Mouse (Mus musculus): Measurements from ENCODE around the gene Notch4. TPM values are rescaled to one million over a fixed set of nuclear protein-coding genes. Genes with fewer than 3 reads are reported as not detected.
A peak's percentile ranks its signal among the peaks of the same experiment; 100 is the strongest.

Notch4 gene
- total and polyA plus RNA-seq, 3 experiments = 0.25 TPM; not detected in 2

GRCm38 (mm10) chr17:34589206-34589605 is 25.1 kb downstream of the Notch4 start:
- in situ Hi-C loops (cut with MboI; ENCODE audit: low pct_ligation_motif_present, low pct_unique_long_range_greater_than_20kb, low sequenced_read_pairs) = no loop called here
- H3K4me2 ChIP-seq (ENCODE audit: insufficient read depth, low read depth, poor library complexity, severe bottlenecking) = peak overlapping the region; percentile 73
- dilution Hi-C loops (cut with MboI; ENCODE audit: extremely low pct_ligation_motif_present, extremely low pct_unique_long_range_greater_than_20kb, low sequenced_read_pairs) = no loop called here

GRCm38 (mm10) chr17:34589681-34590101 is 25.6 kb downstream of the Notch4 start, which contains the start of gene Gpsm3:
TSS of gene Gpsm3 (plus strand) at chr17:34589806.
- in situ Hi-C loops (cut with MboI; ENCODE audit: low pct_ligation_motif_present, low pct_unique_long_range_greater_than_20kb, low sequenced_read_pairs) (no loop called here), dilution Hi-C loops (cut with MboI; ENCODE audit: extremely low pct_ligation_motif_present, extremely low pct_unique_long_range_greater_than_20kb, low sequenced_read_pairs) (no loop called here)
- peak within 1 kb of the TSS; percentile 51 to 88 (median 82) for H3K4me3 ChIP-seq (replicated peaks in 1 of 3; ENCODE audit: low read depth in 2 of 3, low read length in 2 of 3, poor library complexity in 1 of 3)
- TF ChIP-seq E2F4 (IDR thresholded peaks at IDR 0.05; ENCODE audit: insufficient replicate concordance, low read depth, low read length) = no peak
- 0 out of 2 replicates have a peak, but pooled peaks have one; percentile 33 for TF ChIP-seq TBP (conservative IDR thresholded peaks at IDR 0.05; ENCODE audit: low read depth, low read length)
- peak; percentile 58; the same call in 1 of the 2 replicates for TF ChIP-seq NELFE (IDR thresholded peaks at IDR 0.05; ENCODE audit: low read depth, low read length)
- peak; percentile 24; the same call in 1 of the 2 replicates for TF ChIP-seq ETS1 (conservative IDR thresholded peaks at IDR 0.05; ENCODE audit: low read depth, low read length)
- peak; percentile 75 for TF ChIP-seq CHD2 (IDR thresholded peaks at IDR 0.05; ENCODE audit: low read length)
- TF ChIP-seq MEF2A (IDR thresholded peaks at IDR 0.05; ENCODE audit: borderline replicate concordance, low read depth, low read length) = no peak
- no peak for TF ChIP-seq USF1 (IDR thresholded peaks at IDR 0.05; ENCODE audit: low read depth, low read length)
- TF ChIP-seq POLR2AphosphoS2 (IDR thresholded peaks at IDR 0.05; ENCODE audit: low read depth, low read length) = no peak
- no peak for TF ChIP-seq MAFK (IDR thresholded peaks at IDR 0.05; ENCODE audit: insufficient replicate concordance, low read length)
- TF ChIP-seq KAT2A (IDR thresholded peaks at IDR 0.05; ENCODE audit: insufficient replicate concordance, low read length) = no peak
- peak; percentile 75 for TF ChIP-seq MAZ (IDR thresholded peaks at IDR 0.05; ENCODE audit: low read depth, low read length)
- peak; percentile 49; the same call in 1 of the 2 replicates for TF ChIP-seq IRF4 (IDR thresholded peaks at IDR 0.05; ENCODE audit: low read depth, low read length)
- no peak for TF ChIP-seq JUN (IDR thresholded peaks at IDR 0.05; ENCODE audit: insufficient read depth, low read depth, low read length)
- no peak for TF ChIP-seq MYC (IDR thresholded peaks at IDR 0.05; ENCODE audit: low read depth, low read length)
- TF ChIP-seq ELF1 (IDR thresholded peaks at IDR 0.05; ENCODE audit: low read depth, low read length) = peak; percentile 85
- TF ChIP-seq ZMIZ1 (IDR thresholded peaks at IDR 0.05; ENCODE audit: low read depth, low read length) = peak; percentile 59; the same call in 1 of the 2 replicates
- TF ChIP-seq EP300 (IDR thresholded peaks at IDR 0.05; ENCODE audit: low read length) = no peak
- no peak for TF ChIP-seq MAX (IDR thresholded peaks at IDR 0.05; ENCODE audit: low read length)
- no peak for TF ChIP-seq RAD21 (IDR thresholded peaks at IDR 0.05; ENCODE audit: low read depth, low read length)
- TF ChIP-seq HCFC1 (IDR thresholded peaks at IDR 0.05; ENCODE audit: low read depth, low read length) = peak; percentile 68
- no peak for TF ChIP-seq UBTF (IDR thresholded peaks at IDR 0.05; ENCODE audit: low read depth, low read length)
- TF ChIP-seq GABPA (IDR thresholded peaks at IDR 0.05; ENCODE audit: insufficient replicate concordance, low read depth, low read length) = no peak
- peak; percentile 65 for TF ChIP-seq POLR2A (IDR thresholded peaks at IDR 0.05; ENCODE audit: low read depth, low read length)
- TF ChIP-seq ZC3H11A (IDR thresholded peaks at IDR 0.05; ENCODE audit: low read depth, low read length) = no peak
- TF ChIP-seq PAX5 (IDR thresholded peaks at IDR 0.05; ENCODE audit: low read length) = no peak
- TF ChIP-seq CHD1 (IDR thresholded peaks at IDR 0.05; ENCODE audit: low read depth, low read length) = no peak
- no peak for TF ChIP-seq NRF1 (IDR thresholded peaks at IDR 0.05; ENCODE audit: low read depth, low read length)
- no peak for TF ChIP-seq SMC3 (IDR thresholded peaks at IDR 0.05; ENCODE audit: low read depth, low read length)
- TF ChIP-seq BHLHE40 (IDR thresholded peaks at IDR 0.05; ENCODE audit: low read depth, low read length) = no peak

More at GRCm38 (mm10) chr17:34589206-34589605, 25.1 kb downstream of the Notch4 start:
- peak overlapping the region; percentile 67 for H3K9ac ChIP-seq (ENCODE audit: insufficient read depth, low read depth)
- H3K79me2 ChIP-seq (replicated peaks; ENCODE audit: control insufficient read depth, extremely low read depth, insufficient read depth, poor library complexity, severe bottlenecking) = no peaks in the 10 kb centered on the region; the same call in 1 of the 2 replicates
- H3K27ac ChIP-seq (ENCODE audit: insufficient read depth, low read depth) = peak overlapping the region; percentile 7; the same call in 1 of the 2 replicates
- no peak for DNase-seq (ENCODE audit: extremely low read depth)
- no peaks in the 10 kb centered on the region for H3K27me3 ChIP-seq (replicated peaks)
- TF ChIP-seq KAT2A (IDR thresholded peaks at IDR 0.05; ENCODE audit: insufficient replicate concordance, low read length) = no peak
- TF ChIP-seq RAD21 (IDR thresholded peaks at IDR 0.05; ENCODE audit: low read depth, low read length) = no peak
- TF ChIP-seq EP300 (IDR thresholded peaks at IDR 0.05; ENCODE audit: low read length) = no peak
- no peak for TF ChIP-seq MYC (IDR thresholded peaks at IDR 0.05; ENCODE audit: low read depth, low read length)
- no peak for TF ChIP-seq GABPA (IDR thresholded peaks at IDR 0.05; ENCODE audit: insufficient replicate concordance, low read depth, low read length)
- TF ChIP-seq USF2 (conservative IDR thresholded peaks at IDR 0.05; ENCODE audit: low read depth, low read length) = no peak
- TF ChIP-seq CHD1 (IDR thresholded peaks at IDR 0.05; ENCODE audit: low read depth, low read length) = no peak
- TF ChIP-seq SMC3 (IDR thresholded peaks at IDR 0.05; ENCODE audit: low read depth, low read length) = no peak
- TF ChIP-seq MAX (IDR thresholded peaks at IDR 0.05; ENCODE audit: low read length) = no peak
- TF ChIP-seq SIN3A (IDR thresholded peaks at IDR 0.05; ENCODE audit: low read length) = no peak
- no peak for TF ChIP-seq MXI1 (IDR thresholded peaks at IDR 0.05; ENCODE audit: low read depth, low read length)
- H3K9me3 ChIP-seq (replicated peaks; ENCODE audit: low read length) = no peaks in the 10 kb centered on the region
- peaks cover 8 to 44% of the 10 kb centered on the region in 2 experiments; a peak in 2 of 4 replicates for H3K4me1 ChIP-seq (ENCODE audit: control insufficient read depth in 1 of 2, insufficient read depth in 2 of 2)
- peaks cover 5 to 10% of the 10 kb centered on the region in 2 experiments for H3K36me3 ChIP-seq (replicated peaks in 1 of 2; ENCODE audit: control insufficient read depth in 1 of 2, insufficient read depth in 1 of 2, low read length in 1 of 2)
- peak overlapping the region; percentile 51 to 88 (median 82) for H3K4me3 ChIP-seq (replicated peaks in 1 of 3; ENCODE audit: low read depth in 2 of 3, low read length in 2 of 3, poor library complexity in 1 of 3)

More at GRCm38 (mm10) chr17:34589681-34590101, 25.6 kb downstream of the Notch4 start, which contains the start of gene Gpsm3:
- Histone ChIP-seq H3K9ac (ENCODE audit: insufficient read depth, low read depth) (peak within 1 kb of the TSS; percentile 67), H3K79me2 (replicated peaks; ENCODE audit: control insufficient read depth, extremely low read depth, insufficient read depth, poor library complexity, severe bottlenecking) (no peaks in the 10 kb centered on the region; the same call in 1 of the 2 replicates), H3K27me3 (replicated peaks) (no peaks in the 10 kb centered on the region), H3K4me2 (ENCODE audit: insufficient read depth, low read depth, poor library complexity, severe bottlenecking) (peak within 1 kb of the TSS; percentile 73), H3K36me3 (replicated peaks in 1 of 2; ENCODE audit: control insufficient read depth in 1 of 2, insufficient read depth in 1 of 2, low read length in 1 of 2) (peaks cover 6 to 15% of the 10 kb centered on the region in 2 experiments), H3K9me3 (replicated peaks; ENCODE audit: low read length) (no peaks in the 10 kb centered on the region), H3K27ac (ENCODE audit: insufficient read depth, low read depth) (peak within 1 kb of the TSS; percentile 85), H3K4me1 (ENCODE audit: control insufficient read depth in 1 of 2, insufficient read depth in 2 of 2) (peaks cover 8 to 47% of the 10 kb centered on the region in 2 experiments; a peak in 2 of 4 replicates)
- peak; percentile 60 for DNase-seq (ENCODE audit: extremely low read depth)
